Mouse (Mus musculus): Measurements from ENCODE around the gene Scrn3.

DNA sequence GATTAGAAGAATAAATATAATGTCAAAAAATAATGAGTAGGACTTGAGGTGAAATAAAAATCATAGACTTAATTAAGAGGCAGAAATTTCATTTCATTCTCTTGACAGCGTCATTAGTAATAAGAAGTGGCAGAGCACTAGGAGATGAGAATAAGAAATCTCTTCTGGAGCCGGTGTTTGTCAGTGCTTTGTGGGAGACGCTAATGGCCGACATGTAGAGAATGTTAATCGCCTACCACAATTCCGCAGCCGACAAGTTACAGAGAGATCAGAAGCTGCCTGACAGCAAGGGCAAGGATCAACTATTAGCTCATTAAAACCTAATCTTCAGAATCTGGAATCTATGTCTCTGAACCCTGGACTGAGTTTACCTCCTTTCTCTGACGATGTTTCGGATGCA, 35.4 kb downstream of the Scrn3 start:
- TF ChIP-seq POLR2A (IDR thresholded peaks at IDR 0.05; ENCODE audit: extremely low read depth, insufficient read depth, low read length) (no peak), CTCF (IDR thresholded peaks at IDR 0.05; ENCODE audit: low read depth, low read length) (no peak)

Measured in liver, adult 2 months (tissue).